ENCODE assay signal across 17 mouse cellular contexts in genomic region chr16:77494042-77494441, GRCm38 (mm10).
DNase-seq lines count a peak whose midpoint lies in the region; ATAC-seq and TF ChIP-seq lines count a peak whose summit lies in the region.
"Had no signal": no experiment of that assay in that cellular context is flagged by ENCODE, and none has a peak within 500 bp of the region (broad histone marks: within the 10 kb centered on the region; RNA-seq: fewer than 3 reads in every experiment).

No protein-coding gene starts in this region.

- no peak overlapping the region for H3K4me3 ChIP-seq in heart, embryonic 11.5 days (ENCODE audit: low read depth, low read length)
- no peak overlapping the region for H3K4me3 ChIP-seq in heart, embryonic 15.5 days
- H3K4me3 ChIP-seq: embryonic facial prominence, embryonic 12.5 days; hindbrain, embryonic 10.5 days; intestine, embryonic 15.5 days had no signal

- H3K4me1 ChIP-seq in heart, embryonic 11.5 days (ENCODE audit: control insufficient read depth, insufficient read depth, low read length): 0 out of 2 replicates have a peak, but pooled peaks cover 2% of the 10 kb centered on the region
- H3K4me1 ChIP-seq in heart, embryonic 15.5 days (replicated peaks): peaks cover 11% of the 10 kb centered on the region
- H3K4me1 ChIP-seq: embryonic facial prominence, embryonic 12.5 days; hindbrain, embryonic 10.5 days; intestine, embryonic 15.5 days had no signal

- CTCF ChIA-PET in Patski (lab: Charles Lee): no interaction called here

- H3K9ac ChIP-seq in heart, embryonic 11.5 days (ENCODE audit: low read depth, low read length): no peak overlapping the region
- no peak overlapping the region for H3K9ac ChIP-seq in heart, embryonic 15.5 days
- H3K9ac ChIP-seq: embryonic facial prominence, embryonic 12.5 days; forebrain, postnatal 0 days; hindbrain, embryonic 14.5 days; intestine, embryonic 15.5 days had no signal

- in situ Hi-C loops in Patski (cut with MboI; ENCODE audit: low pct_unique_long_range_greater_than_20kb): no loop called here

- no peak for TF ChIP-seq CTCF in Patski (IDR thresholded peaks at IDR 0.05)

- no peak for DNase-seq in heart, adult 9 months (ENCODE audit: low spot score in 2 of 2)
- no peak for DNase-seq in heart, postnatal 14 days
- DNase-seq in Patski (ENCODE audit: low read depth, low spot score): no peak
- no peak for DNase-seq in urinary bladder, postnatal 10 days (ENCODE audit: low spot score)
- DNase-seq: adrenal gland, postnatal 10 days; cerebellum, adult 11-12 months; cerebellum, adult 9-10 months; cerebellum, postnatal 25 days; forebrain, postnatal 0 days; gastrocnemius, postnatal 14 days; kidney, adult 18-20 months had no signal

- H3K4me2 ChIP-seq in heart, embryonic 11.5 days: no peak overlapping the region
- H3K4me2 ChIP-seq in heart, embryonic 15.5 days: peak overlapping the region; percentile 29; the same call in 1 of the 2 replicates
- H3K4me2 ChIP-seq: embryonic facial prominence, embryonic 12.5 days; hindbrain, embryonic 14.5 days; intestine, embryonic 15.5 days had no signal

- H3K27me3 ChIP-seq in heart, embryonic 11.5 days (ENCODE audit: control insufficient read depth, insufficient read depth, low read length): no peaks in the 10 kb centered on the region
- H3K27me3 ChIP-seq in heart, embryonic 15.5 days: no peaks in the 10 kb centered on the region
- H3K27me3 ChIP-seq in Patski: no peaks in the 10 kb centered on the region
- H3K27me3 ChIP-seq: embryonic facial prominence, embryonic 12.5 days; intestine, embryonic 15.5 days had no signal

- ATAC-seq in heart, embryonic 11.5 days (replicated peaks; ENCODE audit: insufficient number of reproducible peaks, low FRiP score, low TSS enrichment): no peak
- 0 out of 2 replicates have a peak, but pooled peaks have one; percentile 50 for ATAC-seq in heart, embryonic 15.5 days (replicated peaks; ENCODE audit: insufficient number of reproducible peaks, insufficient read depth, low FRiP score, low read depth)
- peak; percentile 90 for ATAC-seq in Patski
- ATAC-seq: forebrain, postnatal 0 days; intestine, embryonic 15.5 days had no signal

- H3K36me3 ChIP-seq in heart, embryonic 11.5 days (ENCODE audit: control insufficient read depth, insufficient read depth, low read length): no peaks in the 10 kb centered on the region
- no peaks in the 10 kb centered on the region for H3K36me3 ChIP-seq in heart, embryonic 15.5 days
- H3K36me3 ChIP-seq: embryonic facial prominence, embryonic 12.5 days; hindbrain, embryonic 10.5 days; intestine, embryonic 15.5 days had no signal

- POLR2A ChIA-PET in Patski (lab: Charles Lee): no interaction called here

- 35% methylated on average over 7 of the region's 7 CpGs for WGBS in heart, embryonic 11.5 days (ENCODE audit: insufficient replicate concordance)
- 34% methylated on average over 7 of the region's 7 CpGs for whole genome bisulfite sequencing in heart, embryonic 15.5 days

- H3K27ac ChIP-seq in heart, embryonic 11.5 days (ENCODE audit: low read depth, low read length): peak overlapping the region; percentile 51
- H3K27ac ChIP-seq in heart, embryonic 15.5 days: peak overlapping the region; percentile 66
- H3K27ac ChIP-seq: embryonic facial prominence, embryonic 12.5 days; hindbrain, embryonic 10.5 days; hindbrain, embryonic 14.5 days; intestine, embryonic 15.5 days had no signal

- no peaks in the 10 kb centered on the region for H3K9me3 ChIP-seq in heart, embryonic 11.5 days (replicated peaks; ENCODE audit: control insufficient read depth, low read length)
- H3K9me3 ChIP-seq in heart, embryonic 15.5 days (replicated peaks): no peaks in the 10 kb centered on the region
- H3K9me3 ChIP-seq: embryonic facial prominence, embryonic 12.5 days; hindbrain, embryonic 10.5 days; intestine, embryonic 15.5 days had no signal

- intact Hi-C loops in heart, postnatal 14 days (cut with DNase I): no loop called here
